Mouse (Mus musculus) cortical plate, adult 2 months (tissue): Measurements from ENCODE around the gene Trpv4.

Experiments used
- CTCF ChIP-seq: fragments of 200-500 bp; IDR thresholded peaks from 2 replicates; pipeline ENCODE4 v1.5.1; 2011; ENCODE audit warnings: mild to moderate bottlenecking, control low read depth, low read length; ENCODE audit not compliant: insufficient read depth; ENCODE audit errors: extremely low read depth
- POLR2A ChIP-seq: fragments of 200-500 bp; IDR thresholded peaks from 2 replicates; pipeline ENCODE4 v1.6.1; 2011; ENCODE audit warnings: mild to moderate bottlenecking, low read length, control low read depth; ENCODE audit not compliant: insufficient read depth; ENCODE audit errors: extremely low read depth

GRCm38 (mm10) chr5:114604781-114605290 lies 53.4 kb downstream of the Trpv4 start:
- TF ChIP-seq CTCF (peak; percentile 35), POLR2A (no peak)
